Mouse (Mus musculus) heart, embryonic 13.5 days (tissue): ENCODE results near the gene Bzw1. TPM values are rescaled to one million over a fixed set of nuclear protein-coding genes. Genes with fewer than 3 reads are reported as not detected.

ENCODE experiments used
- polyA plus RNA-seq: library from polyadenylated mRNA; unstranded; fragments of >200 nt; fragmentation: Nextera tagmentation; extraction: Ambion mirVana; gene quantifications from 2 replicates; pipeline ENCODE4 v1.2.1, GENCODE M21; 2015

The Bzw1 gene
- polyA plus RNA-seq, 1 experiment from 2014 or later, result 205 TPM

Other genes with a start within 250 kb of the Bzw1 start
- 0.16 and 0.34 TPM in 2 replicates for gene Aox4, start 182.5 kb upstream of the Bzw1 start, polyA plus RNA-seq
- not detected in 2 replicates for gene Aox2, start 114.6 kb upstream of the Bzw1 start, polyA plus RNA-seq
- 117 and 129 TPM in 2 replicates for gene Clk1, start 31.2 kb downstream of the Bzw1 start, polyA plus RNA-seq
- 28.9 and 30.2 TPM in 2 replicates for gene Nif3l1, start 52.3 kb downstream of the Bzw1 start, polyA plus RNA-seq
- gene Ppil3, start 52.6 kb downstream of the Bzw1 start, polyA plus RNA-seq, result 30.9 and 37.9 TPM in 2 replicates
- 19.6 and 21.1 TPM in 2 replicates for gene Orc2, start 112.2 kb downstream of the Bzw1 start, polyA plus RNA-seq
- 3.8 and 4.3 TPM in 2 replicates for gene Fam126b, start 193.4 kb downstream of the Bzw1 start, polyA plus RNA-seq
- 195 and 218 TPM in 2 replicates for gene Ndufb3, start 193.5 kb downstream of the Bzw1 start, polyA plus RNA-seq